Mouse (Mus musculus) midbrain, embryonic 16.5 days (tissue): ENCODE measurements around the gene Daam1. TPM values are rescaled to one million over a fixed set of nuclear protein-coding genes. Genes with fewer than 3 reads are reported as not detected.

Experiments used
- ATAC-seq: fragments of 200-750 bp; cut with Nextera tagmentation; 2 replicates; pipeline ENCODE4 v1.8.0; 2017; ENCODE audit warnings: moderate TSS enrichment
- H3K27ac ChIP-seq: fragments of 300-500 bp; sonication (generic); 2 replicates; pipeline ENCODE4 v1.5.1; 2014; ENCODE audit warnings: mild to moderate bottlenecking, low read length, mixed read lengths
- H3K27me3 ChIP-seq: fragments of 300-500 bp; sonication (generic); 2 replicates; pipeline ENCODE4 v1.6.1; 2014; ENCODE audit warnings: low read depth, low read length, mixed read lengths; ENCODE audit not compliant: control insufficient read depth, insufficient read depth
- H3K36me3 ChIP-seq: fragments of 300-500 bp; sonication (generic); 2 replicates; pipeline ENCODE4 v1.6.1; 2014; ENCODE audit warnings: mild to moderate bottlenecking, low read length, moderate library complexity, mixed read lengths; ENCODE audit not compliant: control insufficient read depth, insufficient read depth
- H3K4me1 ChIP-seq: fragments of 300-500 bp; sonication (generic); 2 replicates; pipeline ENCODE4 v1.6.1; 2014; ENCODE audit warnings: mild to moderate bottlenecking, low read length, mixed read lengths; ENCODE audit not compliant: control insufficient read depth, insufficient read depth
- H3K4me2 ChIP-seq: fragments of 300-500 bp; sonication (generic); 2 replicates; pipeline ENCODE4 v1.6.1; 2014; ENCODE audit warnings: mild to moderate bottlenecking, low read length, mixed read lengths
- H3K4me3 ChIP-seq: fragments of 300-500 bp; sonication (generic); 2 replicates; pipeline ENCODE4 v1.5.1; 2014; ENCODE audit warnings: low read depth, mild to moderate bottlenecking, low read length, moderate library complexity, mixed read lengths
- H3K9ac ChIP-seq: fragments of 300-500 bp; sonication (generic); 2 replicates; pipeline ENCODE4 v1.6.1; 2014; ENCODE audit warnings: low read depth, low read length, mixed read lengths
- H3K9me3 ChIP-seq: fragments of 300-500 bp; sonication (generic); replicated peaks from 2 replicates; pipeline ENCODE4 v1.6.1; 2014; ENCODE audit warnings: mild to moderate bottlenecking, low read length, mixed read lengths; ENCODE audit not compliant: control insufficient read depth, poor library complexity, severe bottlenecking
- WGBS: fragments of 180-500 bp; shearing (Covaris S2); extraction: QIAGEN DNeasy Blood & Tissue Kit; methylation state at CpG from one replicate; pipeline ENCODE4 v1.1.7; 2014; 5-methylcytosine and 5-hydroxymethylcytosine counted together
- polyA plus RNA-seq: library from polyadenylated mRNA; unstranded; fragments of >200 nt; fragmentation: Nextera tagmentation; extraction: Ambion mirVana; gene quantifications from 2 replicates; pipeline ENCODE4 v1.2.1, GENCODE M21; 2015

Gene Daam1
- polyA plus RNA-seq, 1 experiment from 2014 or later: 33.0 TPM

DNA sequence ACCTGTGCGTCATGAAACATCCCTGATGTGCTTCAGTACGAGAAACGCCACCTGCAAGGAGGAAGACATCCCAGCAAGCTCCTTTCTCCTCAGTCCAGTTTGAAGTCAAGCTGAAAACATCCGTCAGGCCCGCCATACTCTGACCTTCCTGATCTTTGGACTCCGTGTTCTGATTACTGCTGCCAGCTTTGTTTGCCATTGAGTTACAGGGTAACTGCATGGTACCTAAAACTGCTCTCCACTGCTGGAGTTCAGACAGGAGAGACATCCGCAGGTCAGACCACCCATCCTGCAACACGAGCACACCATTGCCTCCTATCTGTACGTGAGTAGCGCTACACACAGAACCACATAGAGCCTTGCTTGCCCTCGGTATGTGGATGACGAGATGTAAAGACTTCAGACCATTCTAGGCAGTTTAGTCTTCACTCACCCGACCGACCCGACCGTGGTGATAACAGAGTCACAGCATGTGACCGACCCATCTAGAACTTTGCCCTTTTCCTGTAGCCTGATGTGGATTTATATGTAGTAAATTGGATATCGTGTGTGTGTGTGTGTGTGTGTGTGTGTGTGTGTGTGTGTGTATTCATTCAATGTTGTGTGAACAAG is 161.8 kb downstream of the Daam1 start:
- Histone ChIP-seq H3K27ac (no peak overlapping the region), H3K4me2 (no peak overlapping the region), H3K27me3 (no peaks in the 10 kb centered on the region), H3K9ac (no peak overlapping the region), H3K9me3 (no peaks in the 10 kb centered on the region), H3K4me3 (no peak overlapping the region), H3K4me1 (no peaks in the 10 kb centered on the region), H3K36me3 (peaks cover 33% of the 10 kb centered on the region)
- ATAC-seq: no peak
- 95% methylated on average over 18 of the region's 18 CpGs for WGBS

DNA sequence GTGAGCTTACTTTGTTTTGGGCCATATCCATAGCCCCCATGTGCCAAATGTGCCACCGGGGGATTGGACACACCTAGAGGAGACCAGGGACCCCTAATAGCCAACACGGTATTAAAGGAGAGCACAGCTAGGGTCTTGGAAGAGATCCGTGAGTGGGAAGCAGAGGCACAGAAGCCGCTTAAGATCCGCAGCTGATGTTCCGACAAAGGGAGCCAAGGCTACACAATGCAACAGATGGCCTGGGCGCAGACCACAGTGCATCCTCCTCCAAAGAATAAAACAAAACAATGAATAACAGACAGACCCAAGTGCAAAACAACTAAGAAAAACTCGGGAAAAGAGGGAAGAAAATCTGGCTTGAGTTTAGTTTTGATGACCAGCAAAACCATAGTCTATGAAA is 165.0 kb downstream of the Daam1 start:
- ATAC-seq: no peak
- Histone ChIP-seq H3K36me3 (peaks cover 14% of the 10 kb centered on the region), H3K9ac (no peak overlapping the region), H3K27me3 (no peaks in the 10 kb centered on the region), H3K27ac (no peak overlapping the region), H3K4me1 (no peaks in the 10 kb centered on the region), H3K4me2 (no peak overlapping the region), H3K4me3 (no peak overlapping the region), H3K9me3 (no peaks in the 10 kb centered on the region)
- WGBS: 65% methylated on average over 8 of the region's 8 CpGs

DNA sequence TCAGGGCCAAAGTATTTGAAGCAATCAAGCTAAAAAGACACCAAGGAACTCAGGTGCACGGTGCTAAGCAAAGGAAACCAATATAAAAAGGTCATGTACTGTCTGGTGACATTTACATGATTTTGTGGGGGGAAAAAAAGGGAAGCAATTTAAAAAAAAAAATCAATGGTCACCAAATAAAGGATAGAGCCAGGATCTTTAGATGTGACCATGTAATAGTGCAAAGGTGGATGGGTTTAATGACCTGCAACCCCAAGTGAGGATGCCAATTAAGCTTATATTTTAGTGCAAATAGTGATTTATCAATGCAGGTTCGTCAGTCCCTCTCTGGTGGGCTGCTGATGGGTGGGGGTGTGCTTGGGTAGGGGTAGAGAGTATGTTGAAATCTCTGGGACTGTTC is 166.0 kb downstream of the Daam1 start:
- H3K9ac ChIP-seq: no peak overlapping the region
- H3K4me1 ChIP-seq: no peaks in the 10 kb centered on the region
- peaks cover 9% of the 10 kb centered on the region for H3K36me3 ChIP-seq
- H3K27me3 ChIP-seq: no peaks in the 10 kb centered on the region
- ATAC-seq: no peak
- 84% methylated on average over 2 of the region's 2 CpGs for WGBS
- no peak overlapping the region for H3K4me2 ChIP-seq
- H3K27ac ChIP-seq: no peak overlapping the region
- no peak overlapping the region for H3K4me3 ChIP-seq
- H3K9me3 ChIP-seq: no peaks in the 10 kb centered on the region

DNA sequence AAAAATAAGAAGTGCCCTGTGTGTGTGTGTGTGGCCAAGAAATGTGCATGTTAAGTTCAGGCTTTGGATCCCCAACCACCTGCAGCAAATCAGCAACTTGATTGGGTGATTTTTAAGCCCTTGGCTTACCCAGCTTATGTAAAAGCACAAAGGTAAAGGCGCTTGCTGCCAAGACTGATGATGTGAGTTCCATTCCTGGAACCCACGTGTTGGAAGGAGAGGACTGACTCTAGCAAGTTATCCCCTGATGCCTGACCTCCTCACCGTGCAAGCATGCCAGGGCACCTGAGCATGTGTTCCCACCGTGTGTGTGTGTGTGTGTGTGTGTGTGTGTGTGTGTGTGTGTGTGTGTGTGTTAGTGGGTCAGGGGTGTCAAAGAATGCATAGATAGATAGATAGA is 166.5 kb downstream of the Daam1 start:
- no peaks in the 10 kb centered on the region for H3K27me3 ChIP-seq
- H3K4me3 ChIP-seq: no peak overlapping the region
- no peak overlapping the region for H3K9ac ChIP-seq
- no peak overlapping the region for H3K27ac ChIP-seq
- H3K9me3 ChIP-seq: no peaks in the 10 kb centered on the region
- H3K36me3 ChIP-seq: peaks cover 8% of the 10 kb centered on the region
- H3K4me2 ChIP-seq: no peak overlapping the region
- no peak for ATAC-seq
- 74% methylated on average over 4 of the region's 4 CpGs for WGBS
- no peaks in the 10 kb centered on the region for H3K4me1 ChIP-seq

DNA sequence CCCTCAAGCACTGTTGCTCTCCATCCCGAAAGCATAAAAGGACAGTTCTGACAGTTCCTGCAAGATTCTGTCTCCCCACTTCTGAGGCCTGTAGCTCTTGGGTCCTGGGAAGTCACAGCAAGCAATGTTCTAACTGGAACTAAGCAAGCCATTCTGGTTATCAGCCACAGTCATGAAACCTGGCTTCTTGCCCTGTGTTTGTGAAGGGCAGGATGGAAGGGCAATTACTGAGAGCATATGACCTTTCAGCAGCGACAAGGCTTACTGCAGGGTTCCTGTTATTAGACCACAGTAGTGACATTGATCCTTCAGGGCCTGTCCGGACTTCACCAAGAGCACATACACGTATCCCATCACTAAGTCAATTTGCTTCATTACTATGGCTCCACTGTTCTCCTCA is 167.8 kb downstream of the Daam1 start:
- WGBS: 80% methylated on average over 4 of the region's 4 CpGs
- H3K27ac ChIP-seq: no peak overlapping the region
- no peaks in the 10 kb centered on the region for H3K36me3 ChIP-seq
- H3K9me3 ChIP-seq: no peaks in the 10 kb centered on the region
- no peak for ATAC-seq
- no peaks in the 10 kb centered on the region for H3K27me3 ChIP-seq
- no peak overlapping the region for H3K4me3 ChIP-seq
- H3K9ac ChIP-seq: no peak overlapping the region
- H3K4me2 ChIP-seq: no peak overlapping the region
- H3K4me1 ChIP-seq: no peaks in the 10 kb centered on the region

DNA sequence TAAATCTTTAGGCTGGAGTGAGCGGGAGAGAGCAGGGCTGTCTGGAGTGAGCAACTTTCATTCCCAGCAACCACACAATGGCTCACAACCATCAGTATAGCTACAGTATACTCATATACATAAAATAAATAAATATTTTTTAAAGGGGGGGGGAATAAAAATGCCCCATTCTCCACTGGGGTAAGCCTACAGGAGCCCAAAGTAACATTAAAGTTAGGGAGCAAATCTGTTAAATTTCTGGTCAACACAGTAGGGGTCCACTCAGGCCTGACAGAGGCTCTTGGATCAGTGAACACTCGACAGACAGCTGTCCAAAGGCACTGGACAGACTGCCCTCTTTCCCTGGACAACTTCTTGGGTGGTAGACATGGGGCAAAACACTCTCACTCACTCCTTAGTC is 168.8 kb downstream of the Daam1 start:
- no peak for ATAC-seq
- Histone ChIP-seq H3K4me3 (no peak overlapping the region), H3K36me3 (no peaks in the 10 kb centered on the region), H3K9me3 (no peaks in the 10 kb centered on the region), H3K4me1 (no peaks in the 10 kb centered on the region), H3K27ac (no peak overlapping the region), H3K9ac (no peak overlapping the region), H3K4me2 (no peak overlapping the region), H3K27me3 (no peaks in the 10 kb centered on the region)
- 87% methylated on average over 2 of the region's 2 CpGs for WGBS

DNA sequence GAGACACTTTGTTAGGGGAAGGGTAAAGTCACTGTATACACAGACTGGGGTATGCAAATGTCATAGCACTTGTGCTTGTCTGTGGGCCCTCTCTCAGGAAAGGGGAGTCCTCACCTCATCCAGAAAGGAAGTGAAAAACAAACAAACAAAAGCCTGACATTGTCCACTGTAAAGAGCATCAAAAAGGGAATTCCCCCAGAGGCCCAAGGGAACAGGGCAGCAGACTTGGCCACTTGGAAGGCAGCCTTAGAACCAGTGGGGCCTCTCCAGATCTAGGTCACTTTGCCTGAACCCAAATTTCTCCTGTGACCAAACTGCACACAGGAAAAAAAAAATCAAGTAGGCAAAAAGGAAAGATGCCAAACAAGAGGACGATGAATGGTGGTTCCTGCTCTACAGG is 170.9 kb downstream of the Daam1 start:
- ATAC-seq: no peak
- Histone ChIP-seq H3K9ac (no peak overlapping the region), H3K4me2 (no peak overlapping the region), H3K9me3 (no peaks in the 10 kb centered on the region), H3K4me3 (no peak overlapping the region), H3K4me1 (no peaks in the 10 kb centered on the region), H3K27ac (no peak overlapping the region), H3K36me3 (no peaks in the 10 kb centered on the region), H3K27me3 (no peaks in the 10 kb centered on the region)
- WGBS: 86% methylated on average over 1 of the region's 1 CpGs

DNA sequence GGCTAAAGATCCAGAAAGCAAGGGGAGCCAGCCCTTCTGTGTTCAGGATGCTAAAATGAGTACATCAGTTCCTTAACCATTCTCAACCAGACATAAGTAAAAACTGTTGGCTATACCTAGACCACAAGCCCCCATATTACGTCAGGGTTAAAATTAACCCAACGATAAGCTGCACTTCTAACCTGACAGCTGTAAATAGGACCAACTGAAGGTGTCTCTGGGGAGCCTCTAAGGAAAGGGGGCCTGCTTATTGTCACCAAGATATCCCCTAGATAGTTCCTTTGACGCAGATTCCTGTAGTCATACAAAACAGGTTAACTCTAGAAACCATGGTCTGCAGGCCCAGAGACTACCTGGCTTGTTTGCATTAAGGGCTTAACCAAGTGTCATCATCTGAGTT is 174.4 kb downstream of the Daam1 start:
- H3K9ac ChIP-seq: no peak overlapping the region
- H3K4me1 ChIP-seq: no peaks in the 10 kb centered on the region
- ATAC-seq: no peak
- H3K9me3 ChIP-seq: no peaks in the 10 kb centered on the region
- H3K4me3 ChIP-seq: no peak overlapping the region
- 100% methylated on average over 3 of the region's 3 CpGs for WGBS
- no peaks in the 10 kb centered on the region for H3K27me3 ChIP-seq
- H3K36me3 ChIP-seq: no peaks in the 10 kb centered on the region
- no peak overlapping the region for H3K27ac ChIP-seq
- no peak overlapping the region for H3K4me2 ChIP-seq

DNA sequence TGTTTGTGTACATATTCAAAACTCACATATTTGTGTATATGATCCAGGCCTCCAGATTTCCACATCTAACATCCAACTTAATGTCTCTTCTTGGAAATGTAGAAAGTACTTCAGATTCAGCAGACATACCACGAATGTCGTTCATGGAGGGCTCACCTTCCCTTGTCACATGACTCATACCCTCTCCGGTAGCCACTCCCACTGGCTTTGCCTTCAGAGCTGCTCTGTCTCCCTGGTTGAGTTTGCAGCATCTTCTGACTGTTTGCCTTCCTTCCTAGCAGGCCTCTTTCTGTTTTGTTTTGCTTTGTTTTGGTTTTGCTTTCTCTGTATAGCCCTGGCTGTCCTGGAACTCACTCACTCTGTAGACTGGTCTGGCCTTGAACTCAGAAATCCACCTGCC is 176.8 kb downstream of the Daam1 start:
- no peak for ATAC-seq
- Histone ChIP-seq H3K4me2 (no peak overlapping the region), H3K9me3 (no peaks in the 10 kb centered on the region), H3K4me1 (no peaks in the 10 kb centered on the region), H3K9ac (no peak overlapping the region), H3K4me3 (no peak overlapping the region), H3K36me3 (no peaks in the 10 kb centered on the region), H3K27me3 (no peaks in the 10 kb centered on the region), H3K27ac (no peak overlapping the region)
- 87% methylated on average over 3 of the region's 3 CpGs for WGBS
